Mouse (Mus musculus) G1E (cell line): Measurements from ENCODE around the gene Olfr1438-ps1.

Experiments
- CTCF ChIP-seq: IDR thresholded peaks from 2 replicates; pipeline ENCODE4 v1.5.1; 2012; ENCODE audit warnings: low read depth, low read length, inconsistent platforms, mixed read lengths
- GATA1 ChIP-seq: IDR thresholded peaks from 2 replicates; pipeline ENCODE4 v1.6.1; 2012; ENCODE audit warnings: borderline replicate concordance, low read length, inconsistent platforms, mixed read lengths
- GATA2 ChIP-seq: IDR thresholded peaks from 2 replicates; pipeline ENCODE4 v1.6.1; 2012; ENCODE audit warnings: low read depth, low read length, inconsistent platforms, borderline replicate concordance
- POLR2AphosphoS5 ChIP-seq: IDR thresholded peaks from 2 replicates; pipeline ENCODE4 v1.6.1; 2012; ENCODE audit warnings: low read depth, low read length, inconsistent platforms; ENCODE audit not compliant: insufficient replicate concordance
- TAL1 ChIP-seq: conservative IDR thresholded peaks from 2 replicates; pipeline ENCODE4 v1.6.1; 2012; ENCODE audit warnings: low read depth, low read length, inconsistent platforms, mixed read lengths

- no peak for TF ChIP-seq CTCF
- no peak for TF ChIP-seq GATA1
- no peak for TF ChIP-seq GATA2
- TF ChIP-seq TAL1, result no peak
- TF ChIP-seq POLR2AphosphoS5, result no peak
Observed at GRCm38 (mm10) chr19:12325001-12325400, 10.7 kb downstream of the Olfr1438-ps1 start, which contains the start of gene Olfr1437.
